Mouse (Mus musculus) kidney, postnatal 10 days (tissue): Measurements from ENCODE around the gene Foxp4.

Experiments
- DNase-seq: peaks from one replicate; pipeline ENCODE4 v3.0.0; 2021; ENCODE audit warnings: mixed read lengths

Gene Foxp4

GRCm38 (mm10) chr17:47924383-47925339, at the start of gene Foxp4:
TSS of gene Foxp4 (minus strand) at chr17:47924645.
- peak; percentile 91 for DNase-seq

- DNase-seq, result peak; percentile 89
Measured at GRCm38 (mm10) chr17:47973563-47974472, 49.4 kb upstream of the Foxp4 start.

DNA sequence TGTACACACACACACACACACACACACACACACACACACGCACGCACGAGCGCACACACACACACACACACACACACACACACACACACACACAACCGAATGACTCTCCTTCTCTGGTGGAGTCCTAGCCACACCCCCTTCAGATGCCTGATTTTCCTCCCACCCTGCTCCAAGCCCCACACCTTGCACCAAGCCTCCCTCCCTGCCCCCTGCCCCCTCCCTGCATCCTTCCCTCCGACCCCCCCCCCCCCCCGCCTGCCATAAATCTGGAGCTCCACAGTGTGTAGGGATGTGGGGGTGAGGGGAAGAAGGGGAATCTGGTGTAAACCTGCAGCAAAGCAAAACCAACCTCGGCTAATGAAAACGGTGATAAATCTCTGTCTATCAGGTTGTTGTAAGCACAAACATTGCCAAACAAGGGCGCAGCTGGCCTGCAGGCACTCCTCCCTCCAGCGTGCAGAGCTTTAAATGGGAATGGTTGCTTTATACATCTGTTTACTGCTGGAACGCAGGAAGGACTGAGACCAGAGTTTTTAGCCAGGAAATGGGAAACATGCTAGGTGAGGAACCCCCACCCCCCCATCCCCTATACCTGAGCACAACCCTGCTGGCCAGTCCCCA, 41.5 kb upstream of the Foxp4 start:
- DNase-seq, result no peak

DNA sequence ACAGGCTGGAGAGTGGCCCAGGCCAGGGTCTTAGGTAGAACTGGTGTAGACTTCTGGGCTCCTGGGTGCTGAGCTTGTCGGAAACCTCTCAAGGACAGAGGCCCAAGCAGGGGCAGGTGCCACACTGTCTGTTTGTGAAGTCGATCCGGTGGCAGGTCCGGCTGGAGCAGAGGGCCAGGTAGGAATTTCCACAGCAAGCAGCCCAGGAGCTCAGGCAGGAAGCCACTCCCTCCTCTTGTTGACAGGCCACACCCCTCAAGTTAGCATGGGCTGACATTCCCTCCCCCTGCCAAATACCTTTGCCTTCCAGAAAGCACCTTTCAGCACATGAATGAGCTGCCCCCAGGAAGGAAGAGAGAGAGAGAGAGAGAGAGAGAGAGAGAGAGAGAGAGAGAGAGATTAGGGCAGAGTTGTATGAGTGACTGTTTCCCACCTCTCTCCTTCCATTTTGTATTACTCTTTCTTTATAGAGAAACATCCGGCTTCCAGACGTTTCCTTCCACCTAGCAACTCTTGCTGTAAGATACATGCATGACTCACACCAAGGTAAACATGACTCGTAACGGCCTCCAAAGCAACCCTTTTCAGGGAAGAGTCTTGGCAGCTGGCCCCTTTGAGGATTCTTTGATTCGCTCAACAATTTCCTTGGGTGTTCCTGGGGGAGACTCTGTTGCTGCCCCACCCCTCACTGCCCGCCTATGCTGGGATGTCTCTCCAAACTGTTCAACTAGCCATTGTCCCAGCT, 33.8 kb upstream of the Foxp4 start:
- DNase-seq, result peak; percentile 50

DNA sequence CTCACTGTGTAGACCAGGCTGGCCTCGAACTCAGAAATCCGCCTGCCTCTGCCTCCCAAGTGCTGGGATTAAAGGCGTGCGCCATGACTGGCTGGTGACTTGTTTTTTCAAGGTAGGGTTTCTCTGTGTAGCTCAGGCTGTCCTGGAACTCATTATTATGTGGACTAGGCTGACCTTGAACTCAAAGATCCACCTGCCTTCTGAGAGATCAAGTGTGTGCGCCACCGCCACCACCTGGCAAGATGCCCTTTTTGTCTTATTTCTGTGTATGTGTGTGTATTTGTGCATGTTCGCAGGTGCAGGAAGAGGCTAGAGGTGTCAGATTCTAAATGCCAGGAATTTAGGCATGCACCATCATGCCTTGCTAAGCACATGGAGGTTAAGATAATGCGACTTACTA, 32.0 kb upstream of the Foxp4 start:
- no peak for DNase-seq

- DNase-seq, result no peak
Measured at GRCm38 (mm10) chr17:47955054-47955741, 30.8 kb upstream of the Foxp4 start.

DNA sequence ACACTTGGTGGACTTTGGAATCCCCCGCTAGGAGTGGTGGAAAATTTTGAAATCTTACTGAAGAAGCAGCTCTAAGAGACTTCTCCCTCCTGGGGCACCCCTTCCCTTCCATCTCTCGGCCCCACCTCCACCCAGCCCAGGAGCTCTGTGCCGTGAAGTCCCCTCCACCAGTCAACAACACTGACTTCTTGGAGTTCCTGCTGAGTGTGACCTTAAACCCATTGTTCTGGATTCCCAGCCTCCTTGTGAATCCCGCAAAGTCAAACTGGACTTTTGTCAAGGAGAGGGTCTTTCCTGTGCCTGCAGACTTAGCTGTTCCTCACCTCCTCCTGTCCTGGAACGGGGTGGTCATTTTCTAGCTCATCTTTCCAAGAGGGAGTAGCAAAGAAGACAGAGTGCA, 28.8 kb upstream of the Foxp4 start:
- no peak for DNase-seq

- peak; percentile 30 for DNase-seq
Measured at GRCm38 (mm10) chr17:47952368-47953081, 28.1 kb upstream of the Foxp4 start.

GRCm38 (mm10) chr17:47951452-47951851, 27.0 kb upstream of the Foxp4 start:
- DNase-seq, result no peak

DNA sequence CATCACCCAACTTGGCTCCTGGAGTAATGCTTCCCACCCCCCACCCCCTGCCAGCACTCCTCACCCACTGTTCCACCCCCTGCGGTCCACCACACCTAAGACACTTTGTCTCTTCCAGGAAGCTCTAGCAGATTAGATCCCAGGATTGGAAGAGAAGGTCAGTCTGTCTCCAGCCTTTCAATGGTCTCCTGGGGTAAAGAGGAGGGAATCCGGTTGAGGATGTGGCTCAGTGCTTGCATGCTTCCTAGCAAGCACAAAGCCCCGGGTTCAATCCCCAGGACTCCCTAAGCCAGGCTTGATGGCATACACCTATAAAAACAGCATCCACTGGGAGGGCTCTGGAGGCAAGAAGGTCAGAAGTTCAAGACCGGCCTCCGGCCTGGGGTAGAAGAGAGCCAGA, 26.4 kb upstream of the Foxp4 start:
- DNase-seq, result no peak

DNA sequence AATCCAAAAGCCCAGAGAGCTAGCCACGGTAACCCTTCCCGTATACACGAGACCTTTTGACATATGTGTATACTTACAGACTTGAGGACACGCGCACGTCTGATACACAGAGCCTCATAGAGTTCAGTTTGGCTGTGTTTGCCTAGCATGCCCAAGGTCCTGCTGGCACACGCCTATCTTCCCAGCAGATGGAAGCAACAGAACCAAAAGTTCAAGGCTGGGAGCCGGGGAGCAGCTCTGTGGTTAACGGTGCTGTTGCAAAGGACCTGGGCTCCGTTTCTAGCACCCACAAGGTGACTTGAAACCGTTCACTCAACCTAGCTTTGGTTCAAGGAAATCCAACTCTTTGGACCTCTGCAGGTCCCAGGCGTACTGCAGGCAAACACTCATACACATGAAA, 25.0 kb upstream of the Foxp4 start:
- no peak for DNase-seq

DNA sequence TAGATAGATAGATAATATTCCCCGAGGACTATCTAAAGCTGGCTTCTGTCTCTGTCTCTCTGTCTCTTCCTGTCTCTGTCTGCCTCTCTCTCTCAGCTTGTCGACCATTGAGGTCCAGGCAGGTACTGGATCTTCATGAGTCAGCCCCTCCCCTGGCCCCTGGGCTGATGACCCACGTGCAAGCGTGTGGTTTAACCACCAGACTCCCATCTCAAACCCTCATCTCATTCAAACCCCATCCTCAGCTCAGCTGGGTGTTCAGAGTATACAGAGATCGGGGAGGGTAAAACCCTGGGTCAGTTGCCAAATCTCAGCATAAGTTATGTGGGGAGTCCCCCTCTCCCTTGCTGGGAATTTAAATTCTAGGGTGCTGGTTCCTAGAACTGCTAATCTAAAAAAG, 24.3 kb upstream of the Foxp4 start:
- no peak for DNase-seq

DNA sequence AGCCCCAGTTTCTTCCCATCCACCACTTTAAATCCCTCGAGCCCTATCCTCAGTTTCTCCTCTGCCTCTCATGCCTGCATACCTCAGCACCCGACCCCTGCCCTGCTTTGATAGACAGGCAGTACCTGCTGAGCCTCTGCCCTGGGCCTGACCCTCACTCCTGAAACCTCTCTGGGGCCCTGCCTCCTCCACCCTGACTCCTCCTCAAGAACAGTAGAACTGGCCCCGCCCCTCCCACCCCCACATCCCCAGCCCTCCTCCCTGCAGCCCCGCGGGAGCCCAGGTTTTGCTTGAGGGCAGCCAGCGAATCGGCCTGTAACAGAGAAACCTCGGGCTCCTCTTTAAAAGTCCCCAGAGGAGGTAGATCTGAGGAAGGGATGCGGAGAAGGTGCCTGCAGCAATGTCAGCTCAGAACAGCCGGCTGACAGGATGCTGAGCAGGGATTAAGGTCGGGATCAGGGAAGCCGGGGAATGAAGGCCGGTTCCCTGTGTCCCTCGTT, 22.5 kb upstream of the Foxp4 start:
- DNase-seq, result no peak

DNA sequence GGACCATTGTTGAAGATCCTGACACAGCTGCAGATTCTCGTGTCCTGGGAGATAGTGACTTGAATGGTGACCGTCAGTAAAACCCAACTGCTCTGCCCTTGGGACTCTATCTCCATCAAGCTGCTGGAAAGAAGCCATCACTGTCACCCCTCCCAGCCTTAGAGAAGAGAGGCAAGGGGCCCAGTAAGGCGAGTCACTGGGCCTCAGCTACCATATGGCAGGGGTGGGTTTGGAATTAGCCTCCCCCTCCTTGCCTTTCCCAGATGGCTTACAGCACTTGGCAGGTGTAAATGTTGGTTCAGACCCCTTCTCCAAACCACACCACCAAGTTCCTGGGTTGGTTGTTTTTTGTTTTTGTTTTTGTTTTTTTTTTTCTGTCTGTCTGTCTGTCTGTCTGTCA, 21.7 kb upstream of the Foxp4 start:
- DNase-seq, result no peak

- no peak for DNase-seq
Measured at GRCm38 (mm10) chr17:47943103-47943870, 18.8 kb upstream of the Foxp4 start.

- DNase-seq, result no peak
Measured at GRCm38 (mm10) chr17:47942008-47942407, 17.6 kb upstream of the Foxp4 start.

GRCm38 (mm10) chr17:47938839-47939238, 14.4 kb upstream of the Foxp4 start:
- no peak for DNase-seq

DNA sequence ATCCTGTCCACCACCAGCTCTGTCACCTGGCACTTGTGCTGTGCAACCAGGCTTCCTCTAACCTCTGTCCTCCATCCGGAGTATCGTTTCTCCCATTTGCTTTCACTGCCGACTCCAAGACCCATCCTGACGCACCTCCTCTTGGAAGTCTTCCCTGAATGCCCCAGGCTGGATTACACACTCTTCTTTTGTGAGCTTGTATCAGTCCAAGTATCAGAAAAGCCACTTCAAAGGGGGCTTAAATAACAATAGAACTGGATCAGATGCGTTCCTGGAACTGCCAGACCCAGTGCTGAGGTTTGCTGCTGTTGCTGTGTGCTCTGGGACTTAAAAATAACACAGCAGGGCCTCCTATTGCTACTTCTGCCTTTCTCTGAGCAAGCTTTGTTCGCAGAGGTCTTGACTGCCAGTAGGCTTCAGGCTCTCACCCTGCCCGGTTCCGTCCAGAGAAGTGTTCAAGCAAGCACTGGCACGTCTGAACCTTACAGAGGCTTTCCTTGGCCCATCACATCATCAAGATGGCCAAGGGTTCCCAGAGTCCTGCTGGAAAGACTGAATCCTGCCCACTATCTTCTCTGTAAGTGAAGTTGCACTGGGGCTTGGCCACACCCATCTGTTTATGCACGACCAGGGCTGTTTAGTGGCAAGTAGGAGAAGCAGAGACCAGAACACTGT, 13.6 kb upstream of the Foxp4 start:
- no peak for DNase-seq

- no peak for DNase-seq
Measured at GRCm38 (mm10) chr17:47936591-47936990, 12.1 kb upstream of the Foxp4 start.

DNA sequence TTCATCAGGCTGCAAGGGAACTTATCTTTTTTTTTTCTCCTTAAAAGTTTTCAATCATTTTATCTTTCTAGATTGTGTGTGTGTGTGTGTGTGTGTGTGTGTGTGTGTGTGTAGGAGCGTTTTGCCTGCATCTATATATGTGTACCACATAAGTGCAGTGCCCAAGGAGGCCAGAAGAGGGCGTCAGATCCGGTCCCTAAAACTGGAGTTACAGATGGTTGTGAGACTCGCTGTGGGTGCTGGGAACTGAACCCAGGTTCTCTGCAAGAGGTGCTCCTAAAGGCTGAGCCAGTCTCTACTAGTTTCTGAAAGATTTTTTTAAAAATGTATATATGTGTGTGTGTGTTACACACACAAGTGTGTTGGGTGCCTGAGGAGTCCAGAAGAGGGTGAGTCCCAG, 5.0 kb upstream of the Foxp4 start:
- DNase-seq, result no peak
